15 mouse cellular contexts compared by ENCODE assay signal in genomic region chr12:80395270-80395669, GRCm38 (mm10).
"Had no signal": no experiment of that assay in that cellular context is flagged by ENCODE, and none has a peak within 500 bp of the region (broad histone marks: within the 10 kb centered on the region; RNA-seq: fewer than 3 reads in every experiment).

No protein-coding gene starts in this region.

- DNase-seq: kidney, adult 18-20 months; kidney, adult 9 months; kidney, postnatal 14 days; kidney, postnatal 4 days; liver; lung, adult 18-20 months; lung, postnatal 10 days; lung, postnatal 36 days; retina, postnatal 1 day; right cerebral cortex, postnatal 4 days; thymus, postnatal 25 days had no signal

- ATAC-seq: intestine, embryonic 16.5 days; liver, embryonic 12.5 days; midbrain, embryonic 13.5 days; midbrain, embryonic 16.5 days had no signal
